Mouse (Mus musculus): ENCODE data around the gene Dhfr. TPM values are rescaled to one million over a fixed set of nuclear protein-coding genes. Genes with fewer than 3 reads are reported as not detected.
"Not testable (repeated sequence)": the region's sequence is repeated elsewhere in the genome, so short reads cannot be mapped to it uniquely, and the experiment has no call there.

The Dhfr gene
- total RNA-seq, 2 experiments from 2014 or later: 2.0 to 2.7 TPM

GRCm38 (mm10) chr13:92371466-92371865, 16.9 kb downstream of the Dhfr start:
- DNase-seq (ENCODE audit: low spot score in 2 of 2): not testable (repeated sequence)

DNA sequence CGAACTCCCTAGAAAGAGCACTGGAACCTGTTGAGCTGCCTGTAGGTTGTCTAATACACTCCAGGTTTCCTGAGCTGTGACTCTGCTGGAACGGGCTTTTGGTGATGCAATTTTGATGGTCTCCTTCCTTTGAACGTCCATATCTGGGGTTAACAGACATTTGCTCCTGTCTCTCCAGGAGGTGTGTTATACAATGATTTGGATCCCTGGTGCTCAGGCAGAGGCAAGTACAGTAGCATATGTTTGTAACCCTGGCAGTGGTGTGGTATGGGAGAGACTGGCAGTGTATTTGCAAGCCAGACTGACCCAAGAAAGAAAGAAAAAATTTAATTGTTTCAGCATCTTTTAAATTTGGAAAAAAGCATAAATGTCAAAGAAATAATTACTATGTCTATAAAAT, 32.8 kb downstream of the Dhfr start:
- DNase-seq (ENCODE audit: low spot score in 2 of 2): no peak

DNA sequence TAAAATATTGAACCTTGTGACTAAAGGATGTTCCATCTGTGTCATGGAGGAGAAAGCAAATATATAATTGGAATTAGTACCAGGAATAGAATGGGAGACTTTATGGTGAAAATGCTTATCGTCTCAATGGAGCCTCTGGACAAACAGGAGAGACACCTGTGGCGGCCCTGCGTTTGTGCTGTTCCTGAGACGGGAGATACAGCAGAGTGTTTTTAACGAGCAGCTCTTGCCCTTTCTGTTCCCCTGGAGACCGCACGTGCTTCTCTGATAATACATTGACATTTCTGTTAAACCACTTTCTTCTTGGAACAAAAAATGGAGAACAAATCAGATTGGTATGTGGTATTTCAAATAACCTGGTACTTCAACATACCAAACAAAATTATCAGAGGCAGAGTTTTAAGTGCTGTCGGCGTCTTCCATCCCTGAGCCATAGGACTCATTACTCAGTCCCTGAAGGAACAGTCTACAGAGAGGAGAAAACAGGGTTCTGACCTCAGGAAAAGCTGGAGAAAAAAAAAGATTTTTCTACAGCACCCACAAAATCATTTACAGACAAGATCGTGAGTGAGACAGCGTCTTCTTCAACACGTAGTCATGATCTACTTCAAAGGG, 38.6 kb downstream of the Dhfr start:
- DNase-seq (ENCODE audit: low spot score in 2 of 2): no peak

DNA sequence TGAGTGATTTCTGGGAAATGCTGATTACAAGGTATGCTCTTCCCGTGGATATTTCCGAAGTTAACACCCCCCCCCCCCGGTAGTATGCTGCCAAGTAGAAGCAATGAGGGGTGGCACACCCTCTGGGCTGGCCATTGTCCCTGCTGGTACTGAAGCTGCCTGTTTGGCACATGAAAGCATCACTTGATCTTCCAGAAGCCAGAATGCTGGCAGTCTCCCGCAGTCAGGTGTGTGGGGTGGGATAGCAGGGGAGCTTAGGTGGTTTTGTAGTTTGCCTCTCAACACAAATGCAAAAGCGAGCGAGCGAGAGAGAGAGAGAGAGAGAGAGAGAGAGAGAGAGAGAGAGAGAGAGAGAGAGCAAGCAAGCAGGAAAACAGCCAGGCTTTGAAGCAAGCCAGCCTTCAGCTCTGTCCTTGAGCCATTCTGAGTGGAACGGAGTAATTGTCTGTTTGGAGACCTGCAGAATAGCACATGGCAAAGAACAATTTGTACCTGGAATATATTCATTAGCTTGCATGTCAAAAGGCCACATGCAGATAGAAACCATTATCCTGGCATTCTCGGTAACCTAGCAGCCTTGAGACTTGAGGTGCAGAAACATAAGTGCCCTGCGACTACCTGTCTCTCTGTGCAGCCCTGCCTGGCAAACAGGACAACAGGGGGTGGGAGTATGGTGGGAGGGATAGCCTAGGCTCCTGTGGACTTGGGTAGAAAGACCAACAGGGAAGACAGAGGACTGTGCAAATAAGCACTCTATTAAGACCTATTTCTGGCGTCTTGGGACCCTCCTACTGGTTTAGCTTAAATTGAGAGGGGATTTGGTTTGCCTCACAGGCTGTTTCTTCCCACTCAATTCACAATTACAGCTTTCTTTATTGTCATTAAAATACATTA, 44.2 kb downstream of the Dhfr start:
- no peak for DNase-seq (ENCODE audit: low spot score in 2 of 2)

DNA sequence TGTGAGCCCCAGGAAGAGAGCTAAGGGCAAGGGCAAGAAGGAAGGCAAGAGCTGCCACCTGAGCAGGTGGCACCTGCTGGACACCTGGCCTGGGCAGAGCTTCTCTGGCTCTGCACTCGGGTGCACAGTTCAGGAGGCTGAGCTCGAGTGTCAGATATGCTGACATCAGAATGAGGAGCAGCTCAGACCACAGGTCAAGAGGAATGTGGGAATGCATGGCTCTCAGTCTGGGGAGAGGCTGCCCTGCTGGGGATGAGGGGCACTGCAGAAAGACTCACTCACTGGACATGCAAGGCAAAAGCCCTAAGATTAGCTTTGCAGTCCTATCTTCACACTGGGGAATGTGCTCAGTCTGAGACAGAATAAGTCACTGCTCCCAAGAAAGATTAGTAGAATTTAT, 47.5 kb downstream of the Dhfr start:
- DNase-seq (ENCODE audit: low spot score in 2 of 2): no peak

DNA sequence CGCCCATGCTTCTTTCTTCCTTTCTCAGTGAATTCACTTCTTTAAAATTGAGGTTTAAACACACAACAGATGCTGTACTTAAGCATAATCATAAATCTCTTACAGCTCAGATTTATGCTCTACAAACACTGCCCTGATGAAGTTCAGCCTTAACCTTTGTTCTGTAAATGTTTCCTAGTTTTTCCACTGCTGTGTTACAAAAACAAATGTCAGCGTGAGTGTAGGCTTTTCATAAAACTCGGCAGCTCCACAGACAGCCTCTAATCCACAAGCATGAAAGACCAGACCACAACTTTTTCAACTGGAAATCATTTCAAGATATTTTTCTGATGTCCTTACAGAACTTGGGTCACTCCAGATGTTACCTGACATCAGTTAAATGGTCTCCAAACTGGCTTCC, 49.0 kb downstream of the Dhfr start:
- DNase-seq (ENCODE audit: low spot score in 2 of 2): no peak

DNA sequence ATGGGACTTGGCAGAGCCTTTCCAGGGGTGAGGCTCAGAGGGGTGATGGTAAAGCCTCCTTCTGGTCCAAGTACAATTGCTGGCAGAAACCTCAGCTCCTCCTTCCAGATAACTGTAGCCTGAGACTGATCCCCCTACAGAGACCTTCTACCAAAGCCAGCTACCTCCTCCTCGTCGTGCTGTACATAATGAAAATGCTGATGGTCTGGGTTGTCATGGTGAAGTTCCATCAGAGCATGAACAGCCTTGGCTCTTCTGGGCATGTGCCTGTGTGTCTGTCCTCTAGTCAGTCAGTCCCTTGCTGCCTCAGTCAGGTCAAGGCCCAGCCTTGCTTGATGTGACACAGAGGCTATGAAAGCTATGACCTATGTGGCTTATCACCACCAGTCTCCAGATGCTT, 56.0 kb downstream of the Dhfr start:
- DNase-seq (ENCODE audit: low spot score in 2 of 2): peak in 1 of 2 experiments; percentile 7

DNA sequence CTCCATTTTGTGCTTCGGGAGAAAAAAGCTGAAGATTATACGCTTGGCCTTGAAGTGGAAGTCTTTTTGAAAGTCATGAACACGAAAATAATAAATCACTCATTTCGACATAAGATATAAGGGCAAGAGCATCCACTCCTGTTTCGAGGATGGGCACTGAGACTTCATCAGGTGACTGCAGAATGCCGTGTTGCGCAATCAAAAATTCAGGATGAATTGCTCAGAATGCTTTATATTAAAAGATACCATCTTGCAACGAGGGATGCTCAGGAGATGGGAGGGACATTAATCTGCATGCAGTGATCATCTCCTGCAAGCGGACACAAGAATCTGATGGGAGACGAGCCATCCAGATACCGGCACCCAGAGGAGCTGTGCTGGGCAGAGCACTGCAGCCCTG, 65.1 kb downstream of the Dhfr start:
- DNase-seq (ENCODE audit: low spot score in 2 of 2): no peak

DNA sequence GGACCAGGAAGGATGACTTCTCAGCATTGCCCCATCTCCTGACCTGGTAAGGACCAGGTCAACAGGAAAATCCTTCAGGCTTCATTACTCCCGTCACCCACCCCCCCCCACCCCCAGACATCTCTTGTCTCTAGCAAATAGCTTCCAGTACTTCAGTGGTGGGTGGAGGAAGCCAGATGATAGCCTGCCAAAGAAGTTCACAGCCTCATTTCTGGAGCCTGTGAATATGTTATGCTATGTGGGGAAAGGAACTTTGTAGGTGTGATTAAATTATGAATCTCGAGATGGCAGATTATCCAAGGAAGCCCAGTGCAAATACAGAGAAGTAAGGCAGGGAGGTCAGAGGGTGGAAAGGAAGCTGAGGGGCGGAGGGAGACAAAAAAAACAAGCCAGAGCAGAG, 69.2 kb downstream of the Dhfr start:
- DNase-seq (ENCODE audit: low spot score in 2 of 2): no peak

DNA sequence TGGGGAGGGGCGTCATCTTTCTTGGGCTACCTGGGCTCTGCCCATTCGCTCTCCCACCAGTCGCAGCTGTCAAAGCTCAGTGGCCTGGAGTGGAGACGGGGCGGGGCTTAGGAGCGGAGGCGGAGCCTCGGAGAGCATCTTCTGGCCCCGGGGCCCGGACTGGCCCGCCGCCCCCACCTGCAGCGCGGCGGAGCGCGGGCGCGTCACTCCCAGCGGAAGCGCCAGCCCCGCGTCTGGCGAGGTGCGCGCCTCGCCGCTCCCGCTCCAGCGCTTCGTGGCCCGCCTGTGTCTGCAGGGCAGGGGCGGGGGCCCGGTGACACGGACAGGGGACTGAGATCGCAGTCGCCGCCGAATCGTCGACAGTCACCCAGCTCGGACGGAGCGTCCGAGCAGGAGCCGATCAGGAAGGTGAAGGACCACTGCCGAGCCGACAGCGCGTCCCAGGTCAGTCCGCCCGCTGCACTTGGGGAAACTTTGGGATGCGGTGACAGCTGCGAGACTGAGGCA, 71.3 kb downstream of the Dhfr start, which contains the start of gene Ankrd34b:
Gene Ankrd34b (plus strand): TSS at position 139 of the 507 bp plus-strand sequence.
- DNase-seq (ENCODE audit: low spot score in 2 of 2): peak; percentile 29 to 31

DNA sequence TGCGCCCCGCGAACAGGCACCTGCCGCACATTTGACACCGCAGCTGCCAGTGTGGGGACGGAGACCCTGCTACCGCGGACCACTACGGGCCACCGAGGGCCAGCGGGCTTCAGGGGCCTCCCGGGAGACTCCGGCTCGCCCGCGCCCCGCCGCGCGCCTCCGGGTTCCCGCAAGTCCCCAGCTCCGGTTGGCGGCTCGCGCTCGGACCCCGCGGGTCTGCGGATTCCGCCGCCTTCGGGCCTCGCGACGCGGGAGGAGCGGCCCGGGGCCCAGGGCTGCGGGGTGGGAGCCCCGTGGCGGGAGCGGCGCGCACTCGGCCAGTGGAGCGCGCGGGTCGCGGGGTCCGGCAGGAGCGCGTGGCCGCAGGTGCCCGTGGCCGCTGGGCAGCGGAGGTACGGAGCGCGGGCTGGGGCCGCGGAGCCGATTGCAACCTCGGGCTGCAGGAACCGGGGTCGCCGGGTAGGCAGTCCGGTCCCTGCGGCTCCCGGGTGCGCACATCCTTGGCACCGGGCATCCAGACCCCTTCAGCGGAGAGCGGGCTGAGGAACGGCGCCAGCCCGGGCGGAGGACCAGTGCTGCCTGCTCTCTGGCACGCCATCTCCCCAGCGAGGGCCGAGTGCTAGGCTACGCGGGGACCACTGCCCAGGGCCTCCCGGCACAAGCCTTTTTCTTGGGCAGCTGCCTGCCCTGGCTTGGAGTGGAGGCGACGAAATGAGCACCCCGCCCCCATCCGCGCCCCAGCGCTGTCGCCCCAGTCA, 71.9 kb downstream of the Dhfr start:
- peak in 1 of 2 experiments; percentile 21 for DNase-seq (ENCODE audit: low spot score in 2 of 2)

GRCm38 (mm10) chr13:92427351-92427855, 72.9 kb downstream of the Dhfr start:
- no peak for DNase-seq (ENCODE audit: low spot score in 2 of 2)

Other genes starting within 250 kb of the Dhfr start
- 1 to 10 TPM; 3.5 to 4.9 TPM for gene Rasgrf2, start 223.1 kb upstream of the Dhfr start, total RNA-seq (2021)
- not detected for gene Gm20379, start 48.7 kb upstream of the Dhfr start, total RNA-seq (2021)
- 10 to 100 TPM; 10.1 to 16.3 TPM for gene Msh3, start 277 bp downstream of the Dhfr start, total RNA-seq (2021)
- gene Ankrd34b, start 71.2 kb downstream of the Dhfr start, total RNA-seq (2021): under 1 TPM; 0.38 to 0.76 TPM
- 1 to 10 TPM; 3.7 to 6.9 TPM for gene Fam151b, start 129.3 kb downstream of the Dhfr start, total RNA-seq (2021)
- gene Zfyve16, start 176.1 kb downstream of the Dhfr start, total RNA-seq (2021): 10 to 100 TPM; 24.1 to 25.4 TPM
- not detected for gene Spz1, start 221.4 kb downstream of the Dhfr start, total RNA-seq (2021)